Mouse (Mus musculus) brain, embryonic 14.5 days (tissue): ENCODE results near the gene Megf11.

Source experiments
- CTCF ChIP-seq: fragments of 200-500 bp; IDR thresholded peaks from 2 replicates; pipeline ENCODE4 v1.5.1; 2012; ENCODE audit warnings: inconsistent platforms, mild to moderate bottlenecking, moderate library complexity, borderline replicate concordance; ENCODE audit not compliant: insufficient read depth, insufficient read length; ENCODE audit errors: extremely low read depth
- POLR2A ChIP-seq: fragments of 200-500 bp; IDR thresholded peaks from 2 replicates; pipeline ENCODE4 v1.6.1; 2012; ENCODE audit warnings: mild to moderate bottlenecking, inconsistent platforms, borderline replicate concordance; ENCODE audit not compliant: poor library complexity, insufficient read depth, insufficient read length, severe bottlenecking; ENCODE audit errors: extremely low read depth

- TF ChIP-seq CTCF (no peak), POLR2A (no peak)
Measured at GRCm38 (mm10) chr9:64654723-64655122, 269.3 kb downstream of the Megf11 start.
